Mouse (Mus musculus): ENCODE results near the gene Rpl23a.
"Not testable (repeated sequence)": the region's sequence is repeated elsewhere in the genome, so short reads cannot be mapped to it uniquely, and the experiment has no call there.

The Rpl23a gene

GRCm38 (mm10) chr11:78182961-78183844, at the start of gene Rpl23a:
TSS of gene Rpl23a (minus strand) at chr11:78183584.
- DNase-seq, result peak; percentile 99

- DNase-seq, result no peak
Measured at GRCm38 (mm10) chr11:78231518-78231917, 48.1 kb upstream of the Rpl23a start.

GRCm38 (mm10) chr11:78223586-78223985, 40.2 kb upstream of the Rpl23a start:
- DNase-seq, result no peak

- no peak for DNase-seq
Measured at GRCm38 (mm10) chr11:78215709-78216317, 32.4 kb upstream of the Rpl23a start.

- DNase-seq, result peak; percentile 94
Measured at GRCm38 (mm10) chr11:78213086-78213817, 29.9 kb upstream of the Rpl23a start.

- DNase-seq, result no peak
Measured at GRCm38 (mm10) chr11:78211513-78211912, 28.1 kb upstream of the Rpl23a start.

GRCm38 (mm10) chr11:78210615-78211014, 27.2 kb upstream of the Rpl23a start:
- no peak for DNase-seq

GRCm38 (mm10) chr11:78209886-78210285, 26.5 kb upstream of the Rpl23a start:
- DNase-seq, result no peak

- DNase-seq, result no peak
Measured at GRCm38 (mm10) chr11:78207190-78207589, 23.8 kb upstream of the Rpl23a start.

GRCm38 (mm10) chr11:78205361-78206206, 22.2 kb upstream of the Rpl23a start:
- no peak for DNase-seq

GRCm38 (mm10) chr11:78204287-78204686, 20.9 kb upstream of the Rpl23a start:
- DNase-seq, result no peak

GRCm38 (mm10) chr11:78202372-78202771, 19.0 kb upstream of the Rpl23a start:
- no peak for DNase-seq

- no peak for DNase-seq
Measured at GRCm38 (mm10) chr11:78195101-78195863, 11.9 kb upstream of the Rpl23a start.

- DNase-seq, result peak; percentile 97
Measured at GRCm38 (mm10) chr11:78194411-78195100, 11.2 kb upstream of the Rpl23a start.

- DNase-seq, result no peak
Measured at GRCm38 (mm10) chr11:78193113-78193512, 9.7 kb upstream of the Rpl23a start, which contains the start of gene Proca1. TSS of gene Proca1 (plus strand) at chr11:78193392.

- no peak for DNase-seq
Measured at GRCm38 (mm10) chr11:78190041-78190440, 6.7 kb upstream of the Rpl23a start.

GRCm38 (mm10) chr11:78189234-78190040, 6.1 kb upstream of the Rpl23a start:
- peak; percentile 97 for DNase-seq

GRCm38 (mm10) chr11:78188331-78189233, 5.2 kb upstream of the Rpl23a start, which contains the start of gene Rab34:
TSS of gene Rab34 (plus strand) at chr11:78188430.
- peak; percentile 98 for DNase-seq

GRCm38 (mm10) chr11:78184702-78185101, 1.3 kb upstream of the Rpl23a start:
- DNase-seq, result not testable (repeated sequence)

Data from heart, adult 11 months (tissue).